Mouse (Mus musculus) midbrain, embryonic 13.5 days (tissue): ENCODE data around the gene Tubb2a. TPM values are rescaled to one million over a fixed set of nuclear protein-coding genes. Genes with fewer than 3 reads are reported as not detected.

ENCODE experiments used
- ATAC-seq: fragments of 200-750 bp; cut with Nextera tagmentation; 2 replicates; pipeline ENCODE4 v1.8.0; 2017; ENCODE audit warnings: mild to moderate bottlenecking, moderate TSS enrichment, moderate library complexity
- H3K27ac ChIP-seq: fragments of 300-500 bp; sonication (generic); 2 replicates; pipeline ENCODE4 v1.5.1; 2015; ENCODE audit warnings: inconsistent platforms, mild to moderate bottlenecking, moderate library complexity
- H3K27me3 ChIP-seq: fragments of 300-500 bp; sonication (generic); 2 replicates; pipeline ENCODE4 v1.6.1; 2015; ENCODE audit warnings: mild to moderate bottlenecking, inconsistent platforms
- H3K36me3 ChIP-seq: fragments of 300-500 bp; sonication (generic); 2 replicates; pipeline ENCODE4 v1.6.1; 2015; ENCODE audit warnings: mild to moderate bottlenecking, inconsistent platforms
- H3K4me1 ChIP-seq: fragments of 300-500 bp; sonication (generic); replicated peaks from 2 replicates; pipeline ENCODE4 v1.6.1; 2015; ENCODE audit warnings: inconsistent platforms
- H3K4me2 ChIP-seq: fragments of 300-500 bp; sonication (generic); replicated peaks from 2 replicates; pipeline ENCODE4 v1.6.1; 2015; ENCODE audit warnings: moderate library complexity, mild to moderate bottlenecking, inconsistent platforms
- H3K4me3 ChIP-seq: fragments of 300-500 bp; sonication (generic); replicated peaks from 2 replicates; pipeline ENCODE4 v1.5.1; 2015; ENCODE audit warnings: mild to moderate bottlenecking, inconsistent platforms
- H3K9ac ChIP-seq: fragments of 300-500 bp; sonication (generic); replicated peaks from 2 replicates; pipeline ENCODE4 v1.6.1; 2015; ENCODE audit warnings: mild to moderate bottlenecking, inconsistent platforms
- H3K9me3 ChIP-seq: fragments of 300-500 bp; sonication (generic); 2 replicates; pipeline ENCODE4 v1.6.1; 2016; ENCODE audit warnings: mild to moderate bottlenecking, inconsistent platforms
- WGBS: fragments of 180-500 bp; shearing (Covaris S2); methylation state at CpG from one replicate; pipeline ENCODE4 v1.1.7; 2015; 5-methylcytosine and 5-hydroxymethylcytosine counted together
- polyA plus RNA-seq: library from polyadenylated mRNA; unstranded; fragments of >200 nt; fragmentation: Nextera tagmentation; extraction: Ambion mirVana; gene quantifications from 2 replicates; pipeline ENCODE4 v1.2.1, GENCODE M21; 2015

Tubb2a gene
- polyA plus RNA-seq, 1 experiment from 2014 or later: 1,655 TPM

DNA sequence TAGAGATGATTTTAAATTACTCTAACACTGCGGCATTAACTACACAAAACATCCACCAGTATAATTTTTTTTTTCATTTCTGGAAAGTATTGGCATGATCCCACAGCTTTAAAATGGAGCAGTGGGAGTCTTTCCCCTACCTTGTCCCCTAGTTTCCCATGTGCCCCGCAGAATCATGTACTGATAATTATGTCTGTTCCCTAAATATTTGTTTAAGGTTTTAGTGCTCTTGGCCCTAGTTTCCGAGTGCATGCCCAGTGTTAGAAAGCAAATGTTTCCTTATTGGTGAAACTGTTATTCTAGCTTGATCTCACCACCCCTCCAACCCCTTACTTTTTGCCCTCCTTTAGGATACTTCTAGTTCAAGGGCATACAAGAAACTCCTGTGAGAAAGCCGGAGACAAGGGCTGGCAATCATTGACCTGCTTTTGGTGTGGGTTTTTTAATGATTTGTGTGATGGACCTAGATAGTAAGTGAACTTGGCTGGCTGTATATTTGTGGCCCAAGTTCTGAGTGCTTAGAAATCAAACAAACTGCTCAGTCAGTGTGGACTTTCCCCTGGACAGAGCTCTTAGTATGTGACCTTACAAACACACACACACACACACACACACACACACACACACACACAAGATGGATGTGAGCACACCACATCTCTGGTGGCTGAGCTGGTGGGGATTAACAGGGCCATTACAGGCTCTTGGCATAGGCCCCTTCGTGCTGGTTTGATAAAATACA lies 32.1 kb downstream of the Tubb2a start:
- Histone ChIP-seq H3K4me1 (peaks cover 7% of the 10 kb centered on the region), H3K4me3 (no peak overlapping the region), H3K4me2 (no peak overlapping the region), H3K27me3 (no peaks in the 10 kb centered on the region), H3K9me3 (no peaks in the 10 kb centered on the region), H3K9ac (no peak overlapping the region), H3K36me3 (peaks cover 14% of the 10 kb centered on the region), H3K27ac (no peak overlapping the region)
- 66% methylated on average over 5 of the region's 5 CpGs for WGBS
- peak; percentile 48; the same call in 1 of the 2 replicates for ATAC-seq

DNA sequence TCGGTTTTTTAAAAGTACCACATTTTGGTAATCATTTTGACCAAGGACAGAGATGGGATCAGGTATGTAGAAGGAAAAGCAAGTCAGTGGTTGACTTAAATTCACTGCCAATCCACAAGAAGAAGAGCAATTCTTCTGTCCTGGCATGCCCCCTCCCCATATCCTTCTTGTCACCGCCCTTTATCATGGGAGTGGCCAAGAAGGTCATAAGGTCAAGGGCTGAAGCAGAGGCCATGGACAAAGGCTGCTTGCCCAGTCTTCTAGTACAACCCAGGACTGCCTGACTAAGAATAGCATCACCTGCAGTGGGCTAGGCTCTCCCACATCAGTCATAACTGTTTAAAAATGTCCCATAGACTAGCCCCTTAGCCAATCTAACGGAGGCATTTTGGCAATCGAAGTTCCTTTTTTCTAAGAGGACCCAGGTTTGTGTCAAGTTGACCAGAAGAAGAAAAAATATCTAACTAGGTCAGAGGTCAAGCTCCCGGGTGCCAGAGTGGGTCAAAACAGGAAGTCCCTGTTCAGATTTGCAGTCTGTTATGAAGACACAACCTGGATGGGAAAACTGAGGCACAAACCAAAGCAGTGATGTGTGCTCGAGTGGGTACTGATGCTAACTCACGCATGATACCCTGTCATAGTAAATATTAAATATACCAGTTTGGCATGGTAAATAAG lies 34.0 kb downstream of the Tubb2a start:
- Histone ChIP-seq H3K9me3 (no peaks in the 10 kb centered on the region), H3K36me3 (peaks cover 10% of the 10 kb centered on the region), H3K4me2 (no peak overlapping the region), H3K27me3 (no peaks in the 10 kb centered on the region), H3K4me3 (no peak overlapping the region), H3K9ac (no peak overlapping the region), H3K27ac (no peak overlapping the region), H3K4me1 (peaks cover 10% of the 10 kb centered on the region)
- no peak for ATAC-seq
- 80% methylated on average over 7 of the region's 7 CpGs for WGBS

DNA sequence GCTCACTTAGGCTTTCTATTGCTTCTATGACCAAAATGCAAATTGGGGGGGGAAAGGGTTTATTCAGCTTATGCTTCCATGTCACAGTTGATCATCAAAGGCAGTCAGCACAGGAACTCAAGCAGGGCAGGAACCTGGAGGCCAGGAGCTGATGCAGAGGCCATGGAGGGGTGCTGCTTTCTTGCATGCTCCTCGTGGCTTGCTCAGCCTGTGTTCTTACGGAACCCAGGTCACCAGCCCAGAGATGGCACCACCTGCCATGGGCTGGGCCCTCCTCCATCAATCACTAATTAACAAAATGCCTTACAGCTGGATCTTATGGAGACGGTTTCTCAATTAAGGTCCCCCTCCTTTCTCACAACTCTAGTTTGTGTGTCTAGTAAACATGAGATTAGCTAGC lies 37.7 kb downstream of the Tubb2a start:
- Histone ChIP-seq H3K4me1 (peaks cover 23% of the 10 kb centered on the region), H3K4me3 (no peak overlapping the region), H3K27ac (no peak overlapping the region), H3K36me3 (0 out of 2 replicates have a peak, but pooled peaks cover 3% of the 10 kb centered on the region), H3K27me3 (no peaks in the 10 kb centered on the region), H3K9me3 (no peaks in the 10 kb centered on the region), H3K9ac (no peak overlapping the region), H3K4me2 (no peak overlapping the region)
- WGBS: 93% methylated on average over 3 of the region's 3 CpGs
- no peak for ATAC-seq

DNA sequence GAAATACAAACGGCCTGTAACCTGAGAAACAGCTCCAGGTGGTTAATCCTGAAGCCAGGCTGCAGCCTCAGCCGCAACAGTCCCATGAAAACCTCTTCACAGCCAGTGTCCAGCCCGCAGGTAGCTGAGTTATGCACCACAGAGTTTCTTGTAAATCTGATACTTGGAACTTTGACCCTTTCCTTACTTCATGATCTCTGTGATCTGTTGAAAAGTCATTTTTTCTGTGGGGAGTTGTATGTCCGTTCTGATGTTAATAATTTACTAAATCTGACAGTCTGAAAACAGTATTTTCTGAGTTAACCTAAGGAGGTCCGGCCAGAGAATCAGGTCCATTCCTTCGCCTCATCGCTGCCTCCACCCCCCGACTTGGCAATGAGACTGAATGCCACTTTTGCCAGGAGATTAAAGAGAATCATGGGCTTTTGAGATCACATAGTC lies 38.9 kb downstream of the Tubb2a start:
- Histone ChIP-seq H3K9ac (peak overlapping the region; percentile 91), H3K4me3 (peak overlapping the region; percentile 75), H3K9me3 (no peaks in the 10 kb centered on the region), H3K27me3 (no peaks in the 10 kb centered on the region), H3K27ac (no peak overlapping the region), H3K4me2 (peak overlapping the region; percentile 81), H3K4me1 (peaks cover 23% of the 10 kb centered on the region), H3K36me3 (peaks cover 5% of the 10 kb centered on the region; the same call in 1 of the 2 replicates)
- ATAC-seq: no peak
- 37% methylated on average over 8 of the region's 8 CpGs for WGBS

DNA sequence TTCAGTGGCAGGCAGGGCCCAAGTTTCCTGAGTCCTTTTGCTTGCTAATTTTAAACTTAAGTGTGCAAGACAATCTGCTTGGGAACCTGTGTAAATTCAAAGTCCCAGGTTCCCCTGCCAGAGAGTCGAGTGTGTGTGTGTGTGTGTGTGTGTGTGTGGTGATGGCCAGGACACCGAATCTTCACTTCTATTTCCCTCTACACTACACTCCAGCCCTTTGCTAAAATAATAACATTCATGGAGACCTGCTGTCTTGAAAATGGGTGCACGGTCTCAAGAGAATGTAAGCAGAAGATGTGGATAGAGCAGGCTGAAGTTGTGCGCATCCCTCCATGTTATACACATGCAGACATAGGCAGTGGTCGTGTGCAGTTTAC lies 39.8 kb downstream of the Tubb2a start:
- H3K9ac ChIP-seq: peak overlapping the region; percentile 91
- no peaks in the 10 kb centered on the region for H3K9me3 ChIP-seq
- H3K27ac ChIP-seq: peak overlapping the region; percentile 83
- H3K27me3 ChIP-seq: no peaks in the 10 kb centered on the region
- 40% methylated on average over 5 of the region's 5 CpGs for WGBS
- peak overlapping the region; percentile 75 for H3K4me3 ChIP-seq
- peak overlapping the region; percentile 81 for H3K4me2 ChIP-seq
- H3K36me3 ChIP-seq: peaks cover 12% of the 10 kb centered on the region; the same call in 1 of the 2 replicates
- ATAC-seq: peak; percentile 9
- peaks cover 23% of the 10 kb centered on the region for H3K4me1 ChIP-seq

DNA sequence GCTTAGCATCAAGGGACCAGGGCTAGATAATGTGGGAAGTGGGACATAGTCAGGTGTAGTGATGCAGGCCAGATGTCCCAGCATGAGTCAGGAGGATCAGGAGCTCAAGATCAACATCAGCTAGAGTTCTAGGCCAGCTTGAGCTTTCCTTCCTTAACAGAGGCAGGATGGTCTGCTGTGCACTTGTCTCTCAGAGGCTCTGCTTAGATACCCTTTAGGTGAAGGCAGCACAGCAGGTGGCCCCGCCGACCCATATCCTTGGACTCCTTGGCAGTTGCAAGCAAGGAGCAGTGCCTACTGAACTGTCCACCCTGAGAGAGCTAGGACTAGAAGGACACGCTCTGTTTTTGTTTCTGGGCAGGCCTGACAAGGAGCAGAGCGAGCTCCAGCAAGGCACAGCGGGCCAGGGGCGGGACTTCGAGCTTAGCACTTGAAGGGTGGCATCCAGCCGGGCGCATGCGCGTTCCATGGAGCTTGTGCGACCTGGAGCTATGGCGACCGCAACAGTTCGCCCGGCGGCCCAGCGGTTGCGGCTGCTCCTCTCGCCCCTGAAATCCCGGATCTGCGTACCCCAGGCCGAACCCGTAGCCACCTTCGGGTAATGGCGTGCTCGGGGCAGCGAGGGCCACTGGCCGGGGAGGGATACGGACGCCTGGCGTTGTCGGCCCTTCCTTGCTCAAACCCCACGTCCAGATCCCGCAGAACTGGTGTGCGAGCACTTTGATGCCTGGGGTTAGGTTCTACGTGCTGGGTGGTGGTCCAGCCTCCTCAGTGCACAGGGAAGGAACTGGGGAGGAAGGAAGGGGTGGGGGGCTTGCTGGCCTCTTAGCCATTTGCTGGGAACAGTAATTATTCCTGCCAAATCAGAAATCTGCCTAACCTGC lies 40.4 kb downstream of the Tubb2a start, which contains the start of gene Bphl:
Gene Bphl (plus strand): TSS at position 426 of the 884 bp plus-strand sequence.
- H3K4me3 ChIP-seq: peak within 1 kb of the TSS; percentile 75
- peaks cover 21% of the 10 kb centered on the region for H3K4me1 ChIP-seq
- peak within 1 kb of the TSS; percentile 83 for H3K27ac ChIP-seq
- peak within 1 kb of the TSS; percentile 81 for H3K4me2 ChIP-seq
- no peaks in the 10 kb centered on the region for H3K9me3 ChIP-seq
- peaks cover 16% of the 10 kb centered on the region for H3K36me3 ChIP-seq
- 1% methylated on average over 37 of the region's 37 CpGs for WGBS
- ATAC-seq: peak; percentile 97
- H3K9ac ChIP-seq: peak within 1 kb of the TSS; percentile 91
- H3K27me3 ChIP-seq: no peaks in the 10 kb centered on the region

DNA sequence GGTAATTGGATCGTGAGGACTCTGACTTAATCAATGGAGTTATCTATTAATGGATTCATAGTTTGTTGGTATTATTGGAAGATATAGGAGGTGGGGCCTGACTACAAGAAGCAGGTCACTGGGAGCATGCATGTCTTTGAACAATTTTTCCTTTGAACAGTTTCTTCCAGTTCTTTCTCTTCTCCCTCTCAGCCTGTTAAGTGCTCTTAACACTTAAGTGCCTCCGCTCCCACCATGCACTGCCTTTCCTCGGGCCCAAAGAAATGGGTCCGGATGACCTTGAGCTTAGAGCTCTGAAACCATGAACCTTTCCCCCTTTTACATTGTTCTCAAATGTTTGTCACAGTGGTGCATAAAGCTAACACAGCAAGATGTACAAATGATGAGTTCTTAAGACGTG lies 41.1 kb downstream of the Tubb2a start:
- Histone ChIP-seq H3K4me2 (peak overlapping the region; percentile 81; the same call in 1 of the 2 replicates), H3K4me3 (no peak overlapping the region), H3K36me3 (peaks cover 17% of the 10 kb centered on the region), H3K4me1 (peaks cover 21% of the 10 kb centered on the region), H3K9me3 (no peaks in the 10 kb centered on the region), H3K9ac (0 out of 2 replicates have a peak overlapping the region, but pooled peaks have one; percentile 91), H3K27me3 (no peaks in the 10 kb centered on the region), H3K27ac (peak overlapping the region; percentile 83; the same call in 1 of the 2 replicates)
- peak; percentile 14 for ATAC-seq
- WGBS: 74% methylated on average over 5 of the region's 5 CpGs

DNA sequence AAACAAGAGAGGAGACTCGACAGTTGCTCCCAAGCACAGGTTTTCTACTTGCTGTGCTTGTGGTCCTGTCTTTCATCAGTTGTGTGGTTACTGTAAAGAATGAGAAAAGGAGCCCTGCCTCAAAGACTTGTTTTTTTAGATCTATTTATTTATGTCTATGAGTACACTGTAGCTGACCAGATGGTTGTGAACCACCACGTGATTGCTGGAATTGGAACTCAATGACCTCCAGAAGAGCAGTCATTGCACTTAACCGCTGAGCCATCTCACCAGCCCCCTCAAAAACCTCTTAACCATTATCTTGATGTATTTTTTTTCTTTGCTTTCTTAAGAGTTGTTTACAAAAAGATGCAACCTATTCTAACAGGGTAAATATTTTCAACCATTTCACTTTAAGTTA lies 42.4 kb downstream of the Tubb2a start:
- peaks cover 27% of the 10 kb centered on the region for H3K36me3 ChIP-seq
- no peaks in the 10 kb centered on the region for H3K27me3 ChIP-seq
- WGBS: 89% methylated on average over 3 of the region's 3 CpGs
- no peak for ATAC-seq
- H3K4me2 ChIP-seq: no peak overlapping the region
- H3K9me3 ChIP-seq: no peaks in the 10 kb centered on the region
- peaks cover 21% of the 10 kb centered on the region for H3K4me1 ChIP-seq
- H3K4me3 ChIP-seq: no peak overlapping the region
- no peak overlapping the region for H3K27ac ChIP-seq
- H3K9ac ChIP-seq: no peak overlapping the region

DNA sequence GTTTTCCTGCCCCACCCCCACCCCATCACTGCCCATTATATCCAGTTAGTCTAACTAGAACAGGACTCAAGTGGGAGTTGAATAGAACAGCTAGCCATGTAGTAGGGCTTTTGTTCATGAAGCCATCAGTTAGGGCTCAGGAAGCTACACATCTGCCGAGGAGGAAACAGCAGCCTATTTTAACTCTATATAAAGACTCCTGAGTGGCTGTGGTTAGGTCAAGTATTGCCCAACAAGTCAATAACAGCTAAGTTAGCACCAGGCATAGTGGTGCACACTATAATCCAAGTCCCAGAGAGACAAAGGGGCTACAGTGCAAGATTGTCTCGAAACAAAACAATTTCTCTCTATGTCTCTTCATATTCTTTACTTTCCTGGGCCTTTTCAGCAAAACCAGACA lies 45.8 kb downstream of the Tubb2a start:
- H3K9me3 ChIP-seq: no peaks in the 10 kb centered on the region
- WGBS: 69% methylated on average over 2 of the region's 2 CpGs
- no peak overlapping the region for H3K4me3 ChIP-seq

More for the DNA sequence above, 45.8 kb downstream of the Tubb2a start:
- Histone ChIP-seq H3K9ac (no peak overlapping the region), H3K36me3 (peaks cover 39% of the 10 kb centered on the region), H3K27me3 (no peaks in the 10 kb centered on the region), H3K4me2 (no peak overlapping the region), H3K27ac (no peak overlapping the region), H3K4me1 (peaks cover 4% of the 10 kb centered on the region)
- ATAC-seq: no peak
